Mouse (Mus musculus): Measurements from ENCODE around the gene Vmn1r104. TPM values are rescaled to one million over a fixed set of nuclear protein-coding genes. Genes with fewer than 3 reads are reported as not detected.
"Not testable (repeated sequence)": the region's sequence is repeated elsewhere in the genome, so short reads cannot be mapped to it uniquely, and the experiment has no call there.

The Vmn1r104 gene
- polyA plus RNA-seq (2012; ENCODE audit: insufficient read depth, insufficient read length, missing spikeins) = not detected in 2 replicates

DNA sequence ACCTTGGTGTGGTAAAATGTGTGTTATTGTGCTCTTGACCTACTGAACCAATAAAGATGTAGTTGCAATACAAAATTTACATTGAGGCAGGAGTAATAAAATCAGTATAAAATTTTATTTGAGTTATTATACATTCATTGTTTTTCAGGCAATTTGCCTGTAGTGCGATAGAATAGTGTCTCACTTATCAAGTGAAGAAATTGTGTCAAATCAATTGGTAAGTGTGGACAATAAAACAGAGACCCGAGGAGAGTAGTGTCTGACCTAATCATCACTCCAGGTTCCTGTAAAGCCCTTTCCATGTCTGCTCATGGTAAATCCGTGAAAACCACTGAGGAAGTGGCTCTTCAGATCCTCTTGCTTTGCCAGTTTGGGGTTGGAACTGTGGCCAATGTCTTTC, at the start of gene Vmn1r104:
Gene Vmn1r104 (plus strand): TSS at position 301 of the 400 bp plus-strand sequence.
- H3K4me1 ChIP-seq (ENCODE audit: control insufficient read depth, insufficient read depth, insufficient read length, low read length); H3K4me3 ChIP-seq (ENCODE audit: insufficient read depth, low read depth, low read length); H3K27ac ChIP-seq (replicated peaks; ENCODE audit: low read depth, low read length): not testable (repeated sequence)

DNA sequence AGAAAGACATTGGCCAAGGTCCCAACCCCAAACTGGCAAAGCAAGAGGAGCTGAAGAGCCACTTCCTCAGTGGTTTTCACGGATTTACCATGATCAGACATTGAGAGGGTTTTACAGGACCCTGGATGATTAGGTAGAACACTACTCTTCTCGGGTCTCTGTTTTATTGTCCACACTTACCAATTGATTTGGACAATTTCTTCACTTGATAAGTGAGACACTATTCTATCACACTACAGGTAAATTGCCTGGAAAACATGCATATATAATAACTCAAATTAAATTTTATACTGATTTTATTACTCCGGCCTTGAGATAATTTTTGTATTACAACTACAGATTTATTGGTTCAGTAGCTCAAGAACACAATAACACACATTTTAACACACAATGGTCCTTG, 23.2 kb upstream of the Vmn1r104 start, which contains the start of gene Vmn1r103:
Gene Vmn1r103 (minus strand): TSS at position 101 of the 400 bp plus-strand sequence.
- not testable (repeated sequence) for H3K4me1 ChIP-seq (ENCODE audit: control insufficient read depth, insufficient read depth, insufficient read length, low read length)

GRCm38 (mm10) chr7:20545657-20546056, 12.0 kb downstream of the Vmn1r104 start, which contains the start of gene Gm5726:
Gene Gm5726 (minus strand): TSS chr7:20545757.
- H3K27ac ChIP-seq (replicated peaks; ENCODE audit: low read depth, low read length); H3K4me3 ChIP-seq (ENCODE audit: insufficient read depth, low read depth, low read length); H3K4me1 ChIP-seq (ENCODE audit: control insufficient read depth, insufficient read depth, insufficient read length, low read length): not testable (repeated sequence)

More for the DNA sequence above, 23.2 kb upstream of the Vmn1r104 start, which contains the start of gene Vmn1r103:
- not testable (repeated sequence) for H3K4me3 ChIP-seq (ENCODE audit: insufficient read depth, low read depth, low read length); H3K27ac ChIP-seq (replicated peaks; ENCODE audit: low read depth, low read length)

DNA sequence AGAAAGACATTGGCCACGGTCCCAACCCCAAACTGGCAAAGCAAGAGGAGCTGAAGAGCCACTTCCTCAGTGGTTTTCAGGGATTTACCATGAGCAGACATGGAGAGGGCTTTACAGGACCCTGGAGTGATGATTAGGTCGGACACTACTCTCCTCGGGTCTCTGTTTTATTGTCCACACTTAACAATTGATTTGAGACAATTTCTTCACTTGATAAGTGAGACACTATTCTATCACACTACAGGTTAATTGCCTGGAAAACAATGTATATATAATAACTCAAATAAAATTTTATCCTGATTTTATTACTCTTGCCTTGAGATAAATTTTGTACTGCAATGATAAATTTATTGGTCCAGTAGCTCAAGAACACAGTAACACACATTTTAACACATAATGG, 42.5 kb downstream of the Vmn1r104 start, which contains the start of gene Gm4141:
Gene Gm4141 (minus strand): TSS at position 101 of the 400 bp plus-strand sequence.
- not testable (repeated sequence) for H3K4me3 ChIP-seq (ENCODE audit: insufficient read depth, low read depth, low read length); H3K27ac ChIP-seq (replicated peaks; ENCODE audit: low read depth, low read length); H3K4me1 ChIP-seq (ENCODE audit: control insufficient read depth, insufficient read depth, insufficient read length, low read length)

Other genes with a start within 250 kb of the Vmn1r104 start
- gene Gm4133, start 199.8 kb upstream of the Vmn1r104 start, polyA plus RNA-seq (2012; ENCODE audit: insufficient read depth, insufficient read length, missing spikeins) = not detected in 2 replicates
- gene Gm5728, start 158.4 kb upstream of the Vmn1r104 start, polyA plus RNA-seq (2012; ENCODE audit: insufficient read depth, insufficient read length, missing spikeins) = not detected in 2 replicates
- not detected in 2 replicates for gene Vmn1r100, start 115.9 kb upstream of the Vmn1r104 start, polyA plus RNA-seq (2012; ENCODE audit: insufficient read depth, insufficient read length, missing spikeins)
- gene Vmn1r101, start 91.2 kb upstream of the Vmn1r104 start, polyA plus RNA-seq (2012; ENCODE audit: insufficient read depth, insufficient read length, missing spikeins) = not detected in 2 replicates
- gene Gm10670, start 58.9 kb upstream of the Vmn1r104 start, polyA plus RNA-seq (2012; ENCODE audit: insufficient read depth, insufficient read length, missing spikeins) = not detected in 2 replicates
- gene Vmn1r103, start 23.3 kb upstream of the Vmn1r104 start, polyA plus RNA-seq (2012; ENCODE audit: insufficient read depth, insufficient read length, missing spikeins) = not detected in 2 replicates
- gene Gm5726, start 11.9 kb downstream of the Vmn1r104 start, polyA plus RNA-seq (2012; ENCODE audit: insufficient read depth, insufficient read length, missing spikeins) = not detected in 2 replicates
- gene Gm4141, start 42.4 kb downstream of the Vmn1r104 start, polyA plus RNA-seq (2012; ENCODE audit: insufficient read depth, insufficient read length, missing spikeins) = not detected in 2 replicates
- gene Gm4513, start 65.2 kb downstream of the Vmn1r104 start, polyA plus RNA-seq (2012; ENCODE audit: insufficient read depth, insufficient read length, missing spikeins) = not detected in 2 replicates
- not detected in 2 replicates for gene Vmn1r107, start 135.1 kb downstream of the Vmn1r104 start, polyA plus RNA-seq (2012; ENCODE audit: insufficient read depth, insufficient read length, missing spikeins)
- gene Vmn1r111, start 169.4 kb downstream of the Vmn1r104 start, polyA plus RNA-seq (2012; ENCODE audit: insufficient read depth, insufficient read length, missing spikeins) = not detected in 2 replicates
- not detected in 2 replicates for gene Gm10668, start 196.8 kb downstream of the Vmn1r104 start, polyA plus RNA-seq (2012; ENCODE audit: insufficient read depth, insufficient read length, missing spikeins)
- gene Vmn1r112, start 237.3 kb downstream of the Vmn1r104 start, polyA plus RNA-seq (2012; ENCODE audit: insufficient read depth, insufficient read length, missing spikeins) = not detected in 2 replicates

All from brown adipose tissue, adult 24 weeks (tissue).